Mouse (Mus musculus) megakaryocyte, embryonic 14.5 days (primary cell): ENCODE results near the gene Dusp16.

Experiments
- FLI1 ChIP-seq: IDR thresholded peaks from 2 replicates; pipeline ENCODE4 v1.6.1; 2012; ENCODE audit warnings: low read length, inconsistent platforms, mixed read lengths
- GATA1 ChIP-seq: IDR thresholded peaks from 3 replicates; pipeline ENCODE4 v1.6.1; 2012; ENCODE audit warnings: mixed read lengths, low read length, inconsistent platforms, borderline replicate concordance

GRCm38 (mm10) chr6:134695625-134696024 lies 96.8 kb downstream of the Dusp16 start:
- TF ChIP-seq FLI1, result no peak
- TF ChIP-seq GATA1, result no peak
